Mouse (Mus musculus): Measurements from ENCODE around the gene Casc3. TPM values are rescaled to one million over a fixed set of nuclear protein-coding genes. Genes with fewer than 3 reads are reported as not detected.
A peak's percentile ranks its signal among the peaks of the same experiment; 100 is the strongest.
"Not testable (repeated sequence)": the region's sequence is repeated elsewhere in the genome, so short reads cannot be mapped to it uniquely, and the experiment has no call there.

Gene Casc3
- total RNA-seq, 2 experiments from 2014 or later: 46.7 to 63.5 TPM

- intact Hi-C loops (cut with DNase I): no loop called here
- no peak for DNase-seq (ENCODE audit: low spot score in 2 of 2)
These were observed 6.0 kb downstream of the Casc3 start for GRCm38 (mm10) chr11:98810686-98811085.

GRCm38 (mm10) chr11:98816706-98817239, 12.1 kb downstream of the Casc3 start:
- intact Hi-C loops (cut with DNase I): no loop called here
- DNase-seq (ENCODE audit: low spot score in 2 of 2): no peak

GRCm38 (mm10) chr11:98820968-98821367, 16.3 kb downstream of the Casc3 start:
- no peak for DNase-seq (ENCODE audit: low spot score in 2 of 2)
- intact Hi-C loops (cut with DNase I): no loop called here

- intact Hi-C loops (cut with DNase I): loop anchor here (5.0 kb wide), 1 partner anchor 129 kb away; no protein-coding TSS in a partner anchor
These were observed 21.4 kb downstream of the Casc3 start for GRCm38 (mm10) chr11:98826071-98826470.

GRCm38 (mm10) chr11:98827877-98828276, 23.2 kb downstream of the Casc3 start:
- no peak for DNase-seq (ENCODE audit: low spot score in 2 of 2)
- intact Hi-C loops (cut with DNase I): loop anchor here (2.0 to 5.0 kb wide), 2 partner anchors 39 to 131 kb away; no protein-coding TSS in a partner anchor

More at GRCm38 (mm10) chr11:98826071-98826470, 21.4 kb downstream of the Casc3 start:
- DNase-seq (ENCODE audit: low spot score in 2 of 2): not testable (repeated sequence)

GRCm38 (mm10) chr11:98829091-98829775, 24.5 kb downstream of the Casc3 start:
- DNase-seq (ENCODE audit: low spot score in 2 of 2): no peak
- intact Hi-C loops (cut with DNase I): loop anchor here (2.0 to 5.0 kb wide), 2 partner anchors 40 to 132 kb away; no protein-coding TSS in a partner anchor

- no peak for DNase-seq (ENCODE audit: low spot score in 2 of 2)
- intact Hi-C loops (cut with DNase I): loop anchor here (2.0 to 5.0 kb wide), 2 partner anchors 41 to 133 kb away; no protein-coding TSS in a partner anchor
These were observed 25.2 kb downstream of the Casc3 start for GRCm38 (mm10) chr11:98829875-98830274.

GRCm38 (mm10) chr11:98835296-98835695, 30.6 kb downstream of the Casc3 start:
- no peak for DNase-seq (ENCODE audit: low spot score in 2 of 2)
- intact Hi-C loops (cut with DNase I): no loop called here

- DNase-seq (ENCODE audit: low spot score in 2 of 2): peak in 1 of 2 experiments; percentile 33
- intact Hi-C loops (cut with DNase I): no loop called here
These were observed 31.0 kb downstream of the Casc3 start for GRCm38 (mm10) chr11:98835725-98836124.

GRCm38 (mm10) chr11:98836128-98836527, 31.4 kb downstream of the Casc3 start:
- DNase-seq (ENCODE audit: low spot score in 2 of 2): no peak
- intact Hi-C loops (cut with DNase I): no loop called here

- intact Hi-C loops (cut with DNase I): no loop called here
- DNase-seq (ENCODE audit: low spot score in 2 of 2): peak; percentile 78 to 84
These were observed 32.0 kb downstream of the Casc3 start, which contains the start of gene Rapgefl1 for GRCm38 (mm10) chr11:98836651-98837141. TSS of gene Rapgefl1 (plus strand) at chr11:98836785.

- intact Hi-C loops (cut with DNase I): no loop called here
- DNase-seq (ENCODE audit: low spot score in 2 of 2): peak; percentile 38 to 44
These were observed 32.6 kb downstream of the Casc3 start for GRCm38 (mm10) chr11:98837231-98837704.

GRCm38 (mm10) chr11:98837917-98838316, 33.2 kb downstream of the Casc3 start:
- peak in 1 of 2 experiments; percentile 44 for DNase-seq (ENCODE audit: low spot score in 2 of 2)

GRCm38 (mm10) chr11:98838512-98838911, 33.8 kb downstream of the Casc3 start:
- intact Hi-C loops (cut with DNase I): no loop called here
- peak; percentile 68 to 76 for DNase-seq (ENCODE audit: low spot score in 2 of 2)

More at GRCm38 (mm10) chr11:98837917-98838316, 33.2 kb downstream of the Casc3 start:
- intact Hi-C loops (cut with DNase I): no loop called here

- DNase-seq (ENCODE audit: low spot score in 2 of 2): no peak
- intact Hi-C loops (cut with DNase I): no loop called here
These were observed 34.7 kb downstream of the Casc3 start for GRCm38 (mm10) chr11:98839402-98839801.

- intact Hi-C loops (cut with DNase I): no loop called here
- DNase-seq (ENCODE audit: low spot score in 2 of 2): no peak
These were observed 35.2 kb downstream of the Casc3 start for GRCm38 (mm10) chr11:98839897-98840296.

- intact Hi-C loops (cut with DNase I): no loop called here
These were observed 41.3 kb downstream of the Casc3 start for GRCm38 (mm10) chr11:98846016-98846415.

GRCm38 (mm10) chr11:98846865-98847604, 42.3 kb downstream of the Casc3 start:
- intact Hi-C loops (cut with DNase I): no loop called here
- no peak for DNase-seq (ENCODE audit: low spot score in 2 of 2)

More at GRCm38 (mm10) chr11:98846016-98846415, 41.3 kb downstream of the Casc3 start:
- no peak for DNase-seq (ENCODE audit: low spot score in 2 of 2)

GRCm38 (mm10) chr11:98849196-98849894, 44.6 kb downstream of the Casc3 start:
- intact Hi-C loops (cut with DNase I): no loop called here
- DNase-seq (ENCODE audit: low spot score in 2 of 2): no peak

All from left cerebral cortex, postnatal 36 days (tissue).